Mouse (Mus musculus) adrenal gland, postnatal 4 days (tissue): ENCODE results near the gene Ugt1a2. TPM values are rescaled to one million over a fixed set of nuclear protein-coding genes. Genes with fewer than 3 reads are reported as not detected.

ENCODE experiments used
- total RNA-seq, 2 experiments: library from RNA; stranded (reverse); gene quantifications; 2 replicates each; pipeline ENCODE4 v1.2.3; 2021

Gene Ugt1a2
- total RNA-seq, 2 experiments from 2014 or later = 1.0 to 31.4 TPM

Other genes with a start within 250 kb of the Ugt1a2 start
- 10 to 100 TPM; 35.7 to 39.6 TPM for gene Usp40, start 192.1 kb upstream of the Ugt1a2 start, total RNA-seq
- 1 to 10 TPM; 2.8 to 3.2 TPM for gene Ugt1a10, start 145.2 kb upstream of the Ugt1a2 start, total RNA-seq
- 1 to 10 TPM in 1 of 2 experiments, under 1 TPM in 1; 0.22 to 2.3 TPM for gene Ugt1a9, start 129.8 kb upstream of the Ugt1a2 start, total RNA-seq
- gene Ugt1a8, start 112.8 kb upstream of the Ugt1a2 start, total RNA-seq = not detected
- gene Ugt1a7c, start 105.5 kb upstream of the Ugt1a2 start, total RNA-seq = 1 to 10 TPM; 2.1 to 5.4 TPM
- gene Ugt1a6b, start 97.3 kb upstream of the Ugt1a2 start, total RNA-seq = 1 to 10 TPM; 1.7 to 8.0 TPM
- gene Ugt1a6a, start 65.8 kb upstream of the Ugt1a2 start, total RNA-seq = 1 to 10 TPM; 5.2 to 6.3 TPM
- under 1 TPM; 0.64 to 0.68 TPM for gene Ugt1a5, start 34.6 kb upstream of the Ugt1a2 start, total RNA-seq
- 1 to 10 TPM; 3.3 to 4.2 TPM for gene Dnajb3, start 5.2 kb downstream of the Ugt1a2 start, total RNA-seq
- 10 to 100 TPM in 1 of 2 experiments, 1 to 10 TPM in 1; 1.5 to 43.6 TPM for gene Ugt1a1, start 11.4 kb downstream of the Ugt1a2 start, total RNA-seq
- under 1 TPM; 0.20 to 0.42 TPM for gene Mroh2a, start 26.4 kb downstream of the Ugt1a2 start, total RNA-seq
- gene Hjurp, start 77.0 kb downstream of the Ugt1a2 start, total RNA-seq = 100 to 1,000 TPM; 124 to 130 TPM
- under 1 TPM in 1 of 2 experiments, not detected in 1; 0.06 TPM for gene Trpm8, start 77.1 kb downstream of the Ugt1a2 start, total RNA-seq
- 10 to 100 TPM; 42.2 to 83.6 TPM for gene Spp2, start 206.4 kb downstream of the Ugt1a2 start, total RNA-seq